Mouse (Mus musculus): Measurements from ENCODE around the gene Rnf111. TPM values are rescaled to one million over a fixed set of nuclear protein-coding genes. Genes with fewer than 3 reads are reported as not detected.
"Not testable (repeated sequence)": the region's sequence is repeated elsewhere in the genome, so short reads cannot be mapped to it uniquely, and the experiment has no call there.

Gene Rnf111
- 27.1 and 29.1 TPM in 2 replicates for polyA plus RNA-seq (2015; fragmentation: Nextera tagmentation; extraction: Ambion mirVana)

DNA sequence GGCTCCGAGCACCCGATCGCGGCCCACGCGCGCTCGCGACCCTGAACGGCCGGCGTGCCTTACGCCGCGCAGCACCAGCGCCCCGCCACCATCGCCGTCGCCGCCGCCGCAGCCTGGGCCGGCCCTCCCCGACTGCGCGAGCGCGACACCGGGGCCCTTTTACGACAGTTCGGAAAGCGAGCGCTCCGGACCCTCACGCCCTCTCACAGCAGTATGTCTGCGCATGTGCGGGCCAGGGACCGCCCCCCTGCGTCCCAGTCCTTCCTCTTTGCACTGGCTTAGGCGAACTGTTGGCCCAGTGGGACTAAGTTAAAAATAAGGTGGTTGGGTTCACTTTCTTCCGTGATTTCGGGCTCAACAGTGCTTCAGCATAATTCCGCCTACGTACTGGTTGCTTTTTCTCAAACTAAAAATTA is at the start of gene Rnf111:
Gene Rnf111, minus strand, starts transcription at position 100 of the 416 bp plus-strand sequence.
- Histone ChIP-seq H3K27ac (peak within 1 kb of the TSS; percentile 98), H3K4me1 (peaks cover 10% of the 10 kb centered on the region), H3K9ac (peak within 1 kb of the TSS; percentile 97), H3K27me3 (no peaks in the 10 kb centered on the region), H3K9me3 (no peaks in the 10 kb centered on the region), H3K4me3 (peak within 1 kb of the TSS; percentile 98), H3K4me2 (replicated peaks) (peak within 1 kb of the TSS; percentile 68), H3K36me3 (peaks cover 6% of the 10 kb centered on the region; the same call in 1 of the 2 replicates)
- under 1% methylated on average over 45 of the region's 45 CpGs for WGBS
- ATAC-seq (ENCODE audit: low FRiP score, low read depth): peak; percentile 95

DNA sequence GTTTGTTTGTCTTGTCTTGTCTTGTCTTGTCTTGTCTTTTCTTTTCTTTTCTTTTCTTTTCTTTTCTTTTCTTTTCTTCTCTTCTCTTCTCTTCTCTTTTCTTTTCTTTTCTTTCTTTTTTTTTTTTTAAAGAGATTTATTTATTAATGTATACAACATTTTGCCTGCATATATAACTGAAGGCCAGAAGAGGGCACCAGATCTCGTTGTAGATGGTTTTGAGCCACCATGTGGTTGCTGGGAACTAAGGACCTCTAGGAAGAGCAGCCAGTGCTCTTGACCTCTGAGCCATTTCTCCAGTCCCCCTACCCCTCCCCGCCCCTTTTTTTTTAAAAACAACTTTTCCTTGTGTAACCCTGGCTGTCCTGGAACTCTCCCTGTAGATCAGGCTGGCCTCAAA is 48.7 kb upstream of the Rnf111 start:
- not testable (repeated sequence) for ATAC-seq (ENCODE audit: low FRiP score, low read depth); H3K9ac ChIP-seq; H3K4me1 ChIP-seq; H3K4me2 ChIP-seq (replicated peaks); H3K4me3 ChIP-seq; H3K27me3 ChIP-seq; H3K27ac ChIP-seq
- 97% methylated on average over 2 of the region's 2 CpGs for WGBS
- Histone ChIP-seq H3K36me3 (peaks cover 45% of the 10 kb centered on the region), H3K9me3 (peaks cover 14% of the 10 kb centered on the region)

DNA sequence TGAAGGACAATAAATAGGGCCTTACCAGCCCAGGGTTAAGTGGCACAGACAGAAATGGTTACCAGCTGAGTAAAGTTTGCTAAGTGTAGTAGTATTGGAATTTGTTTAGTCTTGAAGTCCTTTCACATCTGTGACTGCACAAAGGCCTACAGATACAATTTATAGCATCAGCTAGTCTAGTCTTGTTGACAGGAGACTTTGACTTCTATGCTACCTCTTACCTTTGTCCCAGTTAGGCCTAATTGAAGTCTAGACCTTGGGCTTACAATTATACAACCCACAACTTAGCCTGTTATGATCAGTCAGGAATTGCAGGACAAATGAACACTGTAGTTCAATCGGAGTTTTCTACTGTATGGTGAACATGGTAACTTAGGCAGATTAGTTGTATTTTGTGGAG is 48.0 kb upstream of the Rnf111 start:
- H3K4me1 ChIP-seq: no peaks in the 10 kb centered on the region
- 94% methylated on average over 1 of the region's 1 CpGs for WGBS
- H3K36me3 ChIP-seq: peaks cover 45% of the 10 kb centered on the region
- ATAC-seq (ENCODE audit: low FRiP score, low read depth): no peak
- H3K9me3 ChIP-seq: peaks cover 14% of the 10 kb centered on the region
- no peak overlapping the region for H3K4me3 ChIP-seq
- no peak overlapping the region for H3K9ac ChIP-seq
- no peaks in the 10 kb centered on the region for H3K27me3 ChIP-seq
- no peak overlapping the region for H3K4me2 ChIP-seq (replicated peaks)
- no peak overlapping the region for H3K27ac ChIP-seq

DNA sequence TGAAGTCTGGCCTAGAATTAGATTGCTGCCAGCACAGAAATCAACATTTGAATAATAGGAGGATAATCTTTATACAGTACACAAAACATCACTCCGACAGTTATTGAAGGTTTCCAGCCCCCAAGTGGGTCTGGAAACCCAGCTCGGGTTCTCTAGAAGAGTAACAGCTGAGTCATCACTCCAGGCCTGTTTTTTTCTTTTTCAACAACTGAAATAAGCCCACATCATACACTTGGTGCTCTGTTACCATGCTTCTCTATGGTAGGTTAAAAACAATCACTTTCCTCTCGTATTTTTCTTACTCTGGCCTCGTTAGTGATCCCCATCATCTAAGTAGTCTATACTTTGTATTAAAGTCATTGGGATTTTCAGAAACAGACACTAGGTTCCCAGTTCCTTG is 44.8 kb upstream of the Rnf111 start:
- Histone ChIP-seq H3K9me3 (peaks cover 10% of the 10 kb centered on the region), H3K4me3 (no peak overlapping the region), H3K4me1 (peaks cover 4% of the 10 kb centered on the region), H3K27ac (0 out of 2 replicates have a peak overlapping the region, but pooled peaks have one; percentile 10), H3K36me3 (peaks cover 44% of the 10 kb centered on the region), H3K9ac (no peak overlapping the region), H3K27me3 (no peaks in the 10 kb centered on the region), H3K4me2 (replicated peaks) (no peak overlapping the region)
- ATAC-seq (ENCODE audit: low FRiP score, low read depth): no peak
- WGBS: 78% methylated on average over 4 of the region's 4 CpGs

DNA sequence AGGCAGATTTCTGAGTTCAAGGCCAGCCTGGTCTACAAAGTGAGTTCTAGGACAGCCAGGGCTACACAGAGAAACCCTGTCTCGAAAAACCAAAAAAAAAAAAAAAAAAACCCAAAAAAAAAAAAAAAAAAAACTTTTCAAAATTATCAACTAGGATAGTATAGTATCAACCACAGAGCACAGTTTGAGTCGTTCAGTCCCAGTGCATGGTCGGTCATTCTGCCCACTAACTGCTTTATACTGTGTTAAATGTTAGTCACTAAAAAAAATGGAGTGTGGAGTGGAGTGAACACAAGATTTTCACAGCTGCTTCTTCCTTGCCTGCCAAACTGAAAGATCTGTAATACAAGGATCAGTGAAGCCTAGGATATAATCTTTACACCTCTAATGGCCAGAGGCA is 43.1 kb upstream of the Rnf111 start:
- H3K4me2 ChIP-seq (replicated peaks); H3K27ac ChIP-seq; H3K27me3 ChIP-seq; H3K4me1 ChIP-seq; H3K9ac ChIP-seq; ATAC-seq (ENCODE audit: low FRiP score, low read depth); H3K4me3 ChIP-seq; H3K9me3 ChIP-seq: not testable (repeated sequence)
- 86% methylated on average over 3 of the region's 3 CpGs for WGBS
- H3K36me3 ChIP-seq: peaks cover 28% of the 10 kb centered on the region

DNA sequence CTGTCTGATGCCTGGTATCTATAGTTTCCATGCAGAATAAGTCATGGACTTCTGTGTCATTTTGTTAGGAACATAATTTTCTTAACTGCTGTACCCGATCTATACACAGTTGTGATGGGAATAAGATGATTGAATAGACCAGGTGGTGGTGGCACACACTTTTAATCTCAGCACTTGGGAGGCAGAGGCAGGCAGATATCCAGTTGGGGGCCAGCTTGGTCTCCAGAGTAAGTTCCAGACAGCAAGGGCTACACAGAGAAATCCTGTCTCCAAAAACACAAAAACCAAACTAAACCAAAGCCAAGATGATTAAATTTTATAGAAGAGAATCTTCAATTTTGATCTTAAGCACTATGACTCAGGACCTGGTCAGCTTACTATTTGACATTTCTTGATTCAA is 41.3 kb upstream of the Rnf111 start:
- H3K36me3 ChIP-seq: peaks cover 15% of the 10 kb centered on the region
- ATAC-seq (ENCODE audit: low FRiP score, low read depth): no peak
- H3K4me3 ChIP-seq: no peak overlapping the region
- 86% methylated on average over 1 of the region's 1 CpGs for WGBS
- no peaks in the 10 kb centered on the region for H3K9me3 ChIP-seq
- no peak overlapping the region for H3K9ac ChIP-seq
- no peak overlapping the region for H3K4me2 ChIP-seq (replicated peaks)
- no peaks in the 10 kb centered on the region for H3K27me3 ChIP-seq
- H3K27ac ChIP-seq: no peak overlapping the region
- peaks cover 12% of the 10 kb centered on the region for H3K4me1 ChIP-seq

DNA sequence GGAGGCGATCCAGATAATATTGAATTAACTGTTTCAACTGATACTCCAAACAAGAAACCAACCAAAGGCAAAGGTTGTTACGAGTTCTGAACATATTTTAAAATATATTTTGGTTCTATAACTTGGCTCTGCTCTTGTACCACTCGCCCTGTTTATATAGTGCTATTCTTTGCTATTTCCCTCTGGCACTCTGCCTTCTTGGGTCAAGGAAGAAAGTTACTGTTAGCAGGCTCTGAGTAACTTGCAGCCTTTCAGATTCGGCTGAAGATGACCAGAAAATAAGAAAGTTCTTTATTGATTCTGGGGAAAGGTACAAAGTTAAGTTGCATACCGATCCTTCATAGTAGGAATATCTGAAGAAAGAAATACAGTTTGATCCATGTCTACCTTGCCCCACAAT is 40.5 kb upstream of the Rnf111 start:
- no peaks in the 10 kb centered on the region for H3K9me3 ChIP-seq
- H3K36me3 ChIP-seq: peaks cover 15% of the 10 kb centered on the region
- no peak overlapping the region for H3K9ac ChIP-seq
- peak overlapping the region; percentile 82 for H3K4me2 ChIP-seq (replicated peaks)
- peaks cover 12% of the 10 kb centered on the region for H3K4me1 ChIP-seq
- H3K4me3 ChIP-seq: peak overlapping the region; percentile 88
- H3K27me3 ChIP-seq: no peaks in the 10 kb centered on the region
- no peak for ATAC-seq (ENCODE audit: low FRiP score, low read depth)
- WGBS: 77% methylated on average over 5 of the region's 5 CpGs
- H3K27ac ChIP-seq: no peak overlapping the region

DNA sequence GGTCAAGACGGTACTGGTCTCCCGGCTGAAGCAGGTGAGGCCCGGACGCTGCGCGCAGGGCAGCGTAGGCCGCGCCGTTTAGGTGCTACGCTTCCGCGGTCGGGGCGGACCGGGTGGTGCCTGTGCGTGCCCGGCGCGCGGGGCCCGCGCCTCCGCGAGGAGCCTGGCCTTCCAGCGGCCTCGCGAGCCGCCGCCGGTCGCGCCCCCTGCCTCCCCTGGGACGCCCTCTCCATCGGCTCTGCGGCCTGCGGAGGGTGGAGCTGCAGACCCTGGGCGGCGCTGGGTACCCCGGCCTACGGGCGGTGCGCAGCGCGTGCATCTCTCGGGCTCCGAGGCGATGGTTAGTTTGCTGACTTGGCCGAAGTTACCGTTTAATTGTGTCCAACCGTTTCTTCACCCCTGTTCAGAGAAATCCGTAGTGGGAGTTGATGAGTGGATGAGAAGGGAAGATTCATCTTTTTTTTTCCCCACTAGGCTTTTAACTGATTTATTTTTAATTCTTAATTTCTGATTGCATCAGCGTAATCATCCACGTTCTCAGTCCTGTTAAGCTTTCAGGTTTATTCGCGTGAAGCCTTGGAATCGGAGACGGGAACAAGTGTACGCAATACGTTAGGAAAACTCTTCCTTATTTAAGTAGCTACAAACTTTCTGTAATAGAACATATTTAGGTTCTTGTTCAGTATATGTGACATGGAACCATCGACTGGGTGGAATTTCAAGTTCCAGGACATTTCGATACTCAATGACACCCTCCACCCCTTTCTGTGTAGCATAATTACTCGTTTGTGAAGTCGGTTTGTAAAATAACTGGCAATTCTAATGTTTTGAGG is 39.7 kb upstream of the Rnf111 start:
- H3K27me3 ChIP-seq: no peaks in the 10 kb centered on the region
- peak; percentile 76 for ATAC-seq (ENCODE audit: low FRiP score, low read depth)
- no peaks in the 10 kb centered on the region for H3K9me3 ChIP-seq
- H3K4me2 ChIP-seq (replicated peaks): peak overlapping the region; percentile 82
- peaks cover 12% of the 10 kb centered on the region for H3K4me1 ChIP-seq
- H3K4me3 ChIP-seq: peak overlapping the region; percentile 88
- peak overlapping the region; percentile 97 for H3K27ac ChIP-seq
- H3K36me3 ChIP-seq: peaks cover 13% of the 10 kb centered on the region
- H3K9ac ChIP-seq: peak overlapping the region; percentile 89
- under 1% methylated on average over 63 of the region's 64 CpGs for WGBS

DNA sequence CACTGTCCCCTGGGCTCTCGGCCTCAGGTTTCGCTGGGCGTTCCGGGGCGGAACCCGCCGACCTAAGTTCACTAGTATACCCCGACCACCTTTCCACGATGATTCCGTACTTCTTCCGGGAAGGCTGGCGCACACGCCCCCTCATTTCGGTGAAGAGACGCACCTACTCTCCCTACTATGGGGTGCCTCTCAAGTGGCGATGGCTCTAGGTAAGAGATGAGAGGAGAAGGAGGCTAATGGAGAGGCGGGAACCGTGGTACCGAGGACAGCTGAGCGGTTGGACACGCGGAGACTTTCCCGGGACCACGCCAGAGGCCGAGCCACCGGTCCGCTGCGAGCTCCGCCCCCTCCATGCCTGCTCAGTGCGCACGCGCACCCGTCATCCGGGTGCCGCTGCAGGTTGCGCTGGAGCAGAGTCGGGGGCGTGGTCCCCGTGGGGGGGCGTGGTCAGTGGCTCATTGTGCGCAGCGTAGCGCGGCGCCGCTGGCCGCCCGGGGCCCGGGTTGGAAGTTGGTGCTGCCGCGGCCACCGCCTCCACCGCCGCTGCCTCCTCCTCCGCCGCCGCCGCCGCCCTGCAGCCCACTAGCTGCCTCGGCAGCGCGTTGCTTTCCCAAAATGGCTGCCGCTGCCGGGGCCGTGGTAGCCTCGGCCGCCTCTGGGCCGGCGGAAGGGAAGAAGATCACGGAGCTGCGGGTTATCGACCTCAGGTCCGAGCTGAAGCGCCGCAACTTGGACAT is 38.9 kb upstream of the Rnf111 start, which contains the start of gene Sltm:
Gene Sltm, plus strand, starts transcription at position 450 of the 737 bp plus-strand sequence.
- ATAC-seq (ENCODE audit: low FRiP score, low read depth): peak; percentile 97
- H3K27ac ChIP-seq: peak within 1 kb of the TSS; percentile 97
- no peaks in the 10 kb centered on the region for H3K27me3 ChIP-seq
- peak within 1 kb of the TSS; percentile 88 for H3K4me3 ChIP-seq
- peak within 1 kb of the TSS; percentile 82 for H3K4me2 ChIP-seq (replicated peaks)
- H3K9ac ChIP-seq: peak within 1 kb of the TSS; percentile 89
- no peaks in the 10 kb centered on the region for H3K9me3 ChIP-seq
- peaks cover 8% of the 10 kb centered on the region; the same call in 1 of the 2 replicates for H3K36me3 ChIP-seq
- peaks cover 12% of the 10 kb centered on the region for H3K4me1 ChIP-seq
- under 1% methylated on average over 67 of the region's 75 CpGs for WGBS

DNA sequence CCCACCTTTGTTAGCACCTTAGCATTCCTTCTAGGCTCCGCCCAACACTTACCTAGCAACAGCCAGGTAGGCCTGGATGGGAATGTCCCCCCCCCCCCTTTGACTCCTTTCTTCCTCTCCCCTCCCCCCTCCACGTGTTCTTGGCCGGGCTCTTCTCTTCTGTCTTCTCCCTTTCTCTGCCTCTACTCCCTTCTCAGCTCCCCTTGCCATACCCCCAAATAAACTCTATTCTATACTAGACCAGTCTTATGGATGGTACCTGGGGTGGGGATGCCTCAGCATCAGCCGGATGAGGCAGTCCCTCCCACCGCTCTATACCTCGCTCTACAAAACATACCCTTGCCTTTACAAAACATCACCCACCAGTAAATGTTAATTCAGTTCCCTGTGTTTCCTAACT is 38.1 kb upstream of the Rnf111 start:
- Histone ChIP-seq H3K27ac (no peak overlapping the region), H3K4me3 (peak overlapping the region; percentile 88), H3K27me3 (no peaks in the 10 kb centered on the region), H3K36me3 (peaks cover 8% of the 10 kb centered on the region; the same call in 1 of the 2 replicates), H3K9me3 (no peaks in the 10 kb centered on the region), H3K4me1 (peaks cover 12% of the 10 kb centered on the region), H3K4me2 (replicated peaks) (peak overlapping the region; percentile 82), H3K9ac (0 out of 2 replicates have a peak overlapping the region, but pooled peaks have one; percentile 89)
- 10% methylated on average over 6 of the region's 6 CpGs for WGBS
- ATAC-seq (ENCODE audit: low FRiP score, low read depth): no peak

DNA sequence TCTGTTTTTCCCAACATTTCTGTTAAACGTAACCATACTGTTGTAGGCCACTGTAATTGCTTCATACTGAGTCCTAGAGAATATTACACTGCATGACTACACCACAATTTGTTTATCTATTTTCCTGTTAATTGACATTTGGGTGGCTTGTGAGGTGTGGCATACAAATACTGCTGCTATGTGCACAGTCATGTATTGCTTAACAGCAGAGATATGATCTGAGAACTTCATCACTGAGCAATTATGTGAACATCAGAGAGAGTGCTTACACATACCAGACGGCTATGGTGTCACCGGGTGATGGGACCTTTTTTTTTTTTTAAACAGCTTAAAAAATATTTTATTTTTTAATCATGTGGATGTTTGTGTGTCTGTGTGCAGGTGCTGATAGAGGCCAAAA is 29.8 kb upstream of the Rnf111 start:
- Histone ChIP-seq H3K9me3 (no peaks in the 10 kb centered on the region), H3K36me3 (no peaks in the 10 kb centered on the region), H3K27ac (no peak overlapping the region), H3K4me2 (replicated peaks) (no peak overlapping the region), H3K4me3 (no peak overlapping the region), H3K9ac (no peak overlapping the region), H3K4me1 (no peaks in the 10 kb centered on the region), H3K27me3 (no peaks in the 10 kb centered on the region)
- 76% methylated on average over 3 of the region's 3 CpGs for WGBS
- no peak for ATAC-seq (ENCODE audit: low FRiP score, low read depth)

DNA sequence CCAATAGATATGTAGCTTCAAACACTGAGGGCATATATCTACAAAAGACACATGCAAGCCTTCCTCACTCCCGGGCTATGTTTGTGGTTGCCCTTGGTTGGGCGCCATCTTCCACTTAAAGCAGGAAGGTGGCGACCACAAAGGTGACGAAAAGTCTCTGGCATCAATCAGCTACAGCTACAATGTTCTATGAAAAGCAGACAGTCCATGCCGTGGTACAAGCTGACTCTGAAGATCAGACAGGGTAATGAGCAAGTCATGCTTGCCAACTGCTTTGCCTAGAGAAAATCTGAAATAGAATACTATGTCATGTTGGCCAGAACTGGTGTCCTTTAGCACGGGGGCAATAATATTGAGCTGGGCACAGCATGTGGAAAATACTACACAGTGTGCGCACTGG is 20.8 kb upstream of the Rnf111 start:
- Histone ChIP-seq H3K9ac (no peak overlapping the region), H3K4me2 (replicated peaks) (no peak overlapping the region), H3K9me3 (no peaks in the 10 kb centered on the region), H3K4me3 (no peak overlapping the region), H3K27me3 (no peaks in the 10 kb centered on the region), H3K4me1 (no peaks in the 10 kb centered on the region), H3K27ac (no peak overlapping the region), H3K36me3 (no peaks in the 10 kb centered on the region)
- ATAC-seq (ENCODE audit: low FRiP score, low read depth): no peak
- 88% methylated on average over 7 of the region's 7 CpGs for WGBS
